Mouse (Mus musculus) kidney, embryonic 14.5 days (tissue): Measurements from ENCODE around the gene Rnf130. TPM values are rescaled to one million over a fixed set of nuclear protein-coding genes. Genes with fewer than 3 reads are reported as not detected.
"Not testable (repeated sequence)": the region's sequence is repeated elsewhere in the genome, so short reads cannot be mapped to it uniquely, and the experiment has no call there.

Experiments used
- ATAC-seq: fragments of 200-750 bp; cut with Nextera tagmentation; 2 replicates; pipeline ENCODE4 v1.8.0; 2017; ENCODE audit warnings: moderate number of reproducible peaks, mild to moderate bottlenecking, moderate TSS enrichment, moderate library complexity; ENCODE audit not compliant: low FRiP score, low TSS enrichment
- H3K27ac ChIP-seq: fragments of 300-500 bp; sonication (generic); 2 replicates; pipeline ENCODE4 v1.5.1; 2014; ENCODE audit warnings: low read depth, mild to moderate bottlenecking, low read length, moderate library complexity, mixed read lengths
- H3K27me3 ChIP-seq: fragments of 300-500 bp; sonication (generic); 2 replicates; pipeline ENCODE4 v1.6.1; 2014; ENCODE audit warnings: mild to moderate bottlenecking, low read length; ENCODE audit not compliant: control insufficient read depth, insufficient read depth
- H3K36me3 ChIP-seq: fragments of 300-500 bp; sonication (generic); 2 replicates; pipeline ENCODE4 v1.6.1; 2014; ENCODE audit warnings: low read length, mixed read lengths; ENCODE audit not compliant: control insufficient read depth, insufficient read depth
- H3K4me1 ChIP-seq: fragments of 300-500 bp; sonication (generic); 2 replicates; pipeline ENCODE4 v1.6.1; 2014; ENCODE audit warnings: low read length, mixed read lengths; ENCODE audit not compliant: control insufficient read depth, insufficient read depth
- H3K4me2 ChIP-seq: fragments of 300-500 bp; sonication (generic); replicated peaks from 2 replicates; pipeline ENCODE4 v1.6.1; 2014; ENCODE audit warnings: low read depth, mild to moderate bottlenecking, low read length
- H3K4me3 ChIP-seq: fragments of 300-500 bp; sonication (generic); 2 replicates; pipeline ENCODE4 v1.5.1; 2014; ENCODE audit warnings: mild to moderate bottlenecking, low read length
- H3K9ac ChIP-seq: fragments of 300-500 bp; sonication (generic); 2 replicates; pipeline ENCODE4 v1.6.1; 2014; ENCODE audit warnings: low read depth, mild to moderate bottlenecking, low read length, moderate library complexity
- H3K9me3 ChIP-seq: fragments of 300-500 bp; sonication (generic); 2 replicates; pipeline ENCODE4 v1.6.1; 2016; ENCODE audit warnings: low read length; ENCODE audit not compliant: control insufficient read depth
- WGBS: fragments of 180-500 bp; shearing (Covaris S2); extraction: QIAGEN DNeasy Blood & Tissue Kit; methylation state at CpG from one replicate; pipeline ENCODE4 v1.1.7; 2014; 5-methylcytosine and 5-hydroxymethylcytosine counted together
- polyA plus RNA-seq: library from polyadenylated mRNA; unstranded; fragments of >200 nt; fragmentation: Nextera tagmentation; extraction: Ambion mirVana; gene quantifications from 2 replicates; pipeline ENCODE4 v1.2.1, GENCODE M21; 2014

Rnf130 gene
- polyA plus RNA-seq, 1 experiment from 2014 or later, result 69.3 TPM

DNA sequence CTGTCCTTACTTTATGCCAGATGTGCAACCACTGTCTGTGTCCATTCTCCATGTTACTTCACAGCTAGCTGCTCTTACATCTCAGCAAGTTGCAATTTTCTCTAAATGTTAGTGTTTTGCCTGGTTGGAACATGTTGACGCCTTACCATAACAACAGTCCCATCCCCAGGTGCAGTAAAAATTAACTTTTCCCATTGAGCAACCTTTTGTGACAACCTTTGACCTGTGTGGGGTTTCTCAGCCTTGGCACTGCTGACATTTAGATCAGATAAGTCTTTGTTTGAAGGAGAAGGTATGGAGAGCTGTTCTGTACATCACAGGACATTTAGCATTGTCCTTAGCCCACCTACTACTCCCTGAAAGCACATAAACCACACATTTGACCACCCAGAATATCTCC lies 64.7 kb downstream of the Rnf130 start:
- no peak overlapping the region for H3K9ac ChIP-seq
- peaks cover 21% of the 10 kb centered on the region for H3K36me3 ChIP-seq
- no peak overlapping the region for H3K27ac ChIP-seq
- ATAC-seq, result no peak
- H3K4me1 ChIP-seq, result no peaks in the 10 kb centered on the region
- no peaks in the 10 kb centered on the region for H3K9me3 ChIP-seq
- WGBS, result 74% methylated on average over 1 of the region's 1 CpGs
- H3K27me3 ChIP-seq, result no peaks in the 10 kb centered on the region
- no peak overlapping the region for H3K4me3 ChIP-seq
- no peak overlapping the region for H3K4me2 ChIP-seq

DNA sequence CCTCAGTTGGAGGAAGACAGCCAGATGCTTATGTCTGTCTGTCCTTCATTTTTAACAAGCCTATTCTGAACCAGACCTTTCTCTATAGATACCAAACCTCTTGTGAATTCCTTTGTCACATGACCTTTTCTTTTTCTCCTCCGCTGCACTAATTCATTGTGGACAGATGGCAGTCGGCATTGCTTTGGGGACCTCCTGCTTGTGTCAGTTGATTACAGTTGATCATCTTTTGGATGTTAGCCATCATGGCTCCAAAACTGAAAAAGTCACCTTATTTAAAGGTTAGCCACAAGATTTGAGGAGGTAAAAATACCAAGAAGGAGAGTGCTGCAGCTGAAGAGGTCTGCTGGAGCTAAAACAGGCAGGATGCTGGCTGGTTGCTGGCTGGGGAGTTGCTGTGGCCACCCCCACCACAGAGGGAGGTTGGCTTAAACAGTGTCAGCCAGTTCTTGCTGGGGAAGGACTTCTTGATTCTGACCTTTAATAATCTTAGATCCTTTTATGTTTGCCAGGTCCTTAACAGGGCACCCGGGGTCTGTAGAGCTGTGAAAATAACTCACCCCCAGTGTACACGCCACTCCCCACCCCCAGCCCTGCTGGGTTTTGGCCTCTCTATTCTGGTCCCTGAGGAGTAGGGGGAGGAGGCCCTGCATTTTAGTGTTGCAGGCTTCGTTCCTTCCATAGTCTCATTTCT lies 66.0 kb downstream of the Rnf130 start:
- Histone ChIP-seq H3K36me3 (peaks cover 27% of the 10 kb centered on the region), H3K27ac (no peak overlapping the region)
- 72% methylated on average over 5 of the region's 5 CpGs for WGBS

DNA sequence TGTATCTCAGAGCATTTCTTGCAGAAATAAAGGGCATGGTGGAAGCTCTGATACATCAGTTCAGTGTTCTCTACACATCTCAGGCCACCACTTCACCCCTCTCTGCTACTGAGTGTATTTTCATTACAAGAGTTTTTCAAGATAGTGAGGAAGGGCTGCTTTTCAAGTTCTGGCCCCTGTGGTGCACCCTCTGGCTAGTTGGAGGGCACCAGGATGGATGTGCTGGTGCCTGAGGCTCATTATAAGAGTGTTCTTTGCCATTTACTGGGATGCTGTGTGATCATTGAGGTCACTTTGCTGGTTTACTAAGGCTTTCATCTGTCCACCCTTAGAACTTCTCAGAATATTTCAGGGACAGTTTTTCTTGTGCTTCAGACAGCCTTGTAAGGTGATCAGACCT lies 66.5 kb downstream of the Rnf130 start:
- H3K27ac ChIP-seq, result no peak overlapping the region
- H3K9me3 ChIP-seq, result no peaks in the 10 kb centered on the region
- no peak overlapping the region for H3K4me2 ChIP-seq
- H3K36me3 ChIP-seq, result peaks cover 26% of the 10 kb centered on the region
- H3K4me3 ChIP-seq, result no peak overlapping the region
- no peak overlapping the region for H3K9ac ChIP-seq
- no peak for ATAC-seq
- H3K27me3 ChIP-seq, result no peaks in the 10 kb centered on the region
- H3K4me1 ChIP-seq, result no peaks in the 10 kb centered on the region

More for the DNA sequence above, 66.0 kb downstream of the Rnf130 start:
- Histone ChIP-seq H3K9ac (no peak overlapping the region), H3K4me1 (no peaks in the 10 kb centered on the region), H3K9me3 (no peaks in the 10 kb centered on the region), H3K4me3 (no peak overlapping the region), H3K4me2 (no peak overlapping the region), H3K27me3 (no peaks in the 10 kb centered on the region)
- ATAC-seq, result no peak

DNA sequence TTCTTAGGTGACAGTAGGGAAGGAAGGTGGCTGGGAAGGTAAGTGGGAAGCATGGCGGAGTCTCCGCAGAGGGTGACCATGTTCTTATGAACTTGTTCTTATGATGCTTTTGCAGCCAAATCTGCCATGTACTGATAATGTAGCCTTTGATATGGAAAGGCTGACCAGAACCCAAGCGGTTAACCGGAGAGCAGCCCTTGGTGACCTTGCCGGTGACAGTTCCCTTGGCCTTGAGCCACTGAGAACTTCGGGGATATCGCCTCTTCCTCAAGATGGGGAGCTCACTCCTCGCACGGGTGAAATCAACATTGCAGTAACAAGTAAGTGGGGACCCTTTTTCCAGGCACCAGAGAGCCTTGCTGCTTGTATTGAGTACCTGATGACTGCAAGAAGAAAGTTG lies 70.5 kb downstream of the Rnf130 start:
- Histone ChIP-seq H3K4me1 (no peaks in the 10 kb centered on the region), H3K4me3 (no peak overlapping the region), H3K9ac (no peak overlapping the region), H3K9me3 (no peaks in the 10 kb centered on the region), H3K27ac (no peak overlapping the region), H3K4me2 (no peak overlapping the region), H3K36me3 (peaks cover 32% of the 10 kb centered on the region; the same call in 1 of the 2 replicates), H3K27me3 (no peaks in the 10 kb centered on the region)
- no peak for ATAC-seq
- 84% methylated on average over 9 of the region's 9 CpGs for whole genome bisulfite sequencing

DNA sequence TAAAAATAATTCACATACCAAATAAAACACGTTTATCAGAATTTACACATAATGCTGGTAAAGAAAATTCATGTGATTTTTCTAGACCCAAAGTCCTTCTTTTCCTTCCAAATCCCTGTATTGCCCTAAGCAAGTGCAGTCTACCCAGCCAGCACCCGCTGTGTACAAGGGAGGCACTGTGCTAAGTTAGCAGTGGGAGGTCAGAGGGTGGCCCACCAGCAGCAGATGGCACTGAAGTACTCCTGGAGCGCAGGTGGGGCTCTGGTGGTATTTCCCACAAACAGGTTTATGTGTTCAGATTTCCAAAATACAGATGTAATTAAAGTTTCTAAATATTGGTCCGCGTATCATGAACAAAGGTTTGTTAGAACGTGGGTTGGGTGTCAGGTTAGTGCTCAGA lies 71.9 kb downstream of the Rnf130 start:
- Histone ChIP-seq H3K4me3 (no peak overlapping the region), H3K4me1 (no peaks in the 10 kb centered on the region), H3K27me3 (no peaks in the 10 kb centered on the region), H3K9ac (no peak overlapping the region), H3K27ac (no peak overlapping the region), H3K36me3 (peaks cover 32% of the 10 kb centered on the region; the same call in 1 of the 2 replicates), H3K4me2 (no peak overlapping the region), H3K9me3 (no peaks in the 10 kb centered on the region)
- 95% methylated on average over 6 of the region's 6 CpGs for WGBS
- ATAC-seq, result no peak

DNA sequence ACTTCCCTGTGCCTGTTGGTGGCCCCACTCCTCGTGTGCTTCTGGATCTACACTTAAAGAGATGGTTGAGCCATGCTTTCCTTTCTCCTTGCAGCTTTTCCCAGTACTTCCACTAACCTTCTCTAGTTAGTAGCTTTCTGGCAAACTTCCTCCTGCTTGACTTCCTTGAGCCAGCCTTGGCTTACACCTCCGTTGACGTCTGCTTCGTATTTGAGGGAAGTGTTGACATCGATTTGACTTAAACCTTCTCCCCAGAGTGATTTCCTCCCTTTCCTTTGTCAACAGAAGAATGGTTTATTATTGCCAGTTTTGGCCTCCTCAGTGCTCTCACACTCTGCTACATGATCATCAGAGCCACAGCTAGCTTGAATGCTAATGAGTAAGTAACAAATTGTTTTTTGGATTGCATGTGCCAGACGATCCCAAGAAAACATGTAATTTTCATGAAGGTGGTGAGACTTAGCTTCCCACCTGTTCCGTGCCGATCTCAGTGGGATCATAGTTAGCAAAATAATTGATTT lies 73.9 kb downstream of the Rnf130 start:
- peaks cover 28% of the 10 kb centered on the region; the same call in 1 of the 2 replicates for H3K36me3 ChIP-seq
- H3K27me3 ChIP-seq, result no peaks in the 10 kb centered on the region
- H3K4me3 ChIP-seq, result no peak overlapping the region
- no peak overlapping the region for H3K4me2 ChIP-seq
- 83% methylated on average over 8 of the region's 8 CpGs for WGBS
- H3K9ac ChIP-seq, result no peak overlapping the region
- no peak overlapping the region for H3K27ac ChIP-seq
- peaks cover 2% of the 10 kb centered on the region; the same call in 1 of the 2 replicates for H3K4me1 ChIP-seq
- H3K9me3 ChIP-seq, result no peaks in the 10 kb centered on the region
- no peak for ATAC-seq

DNA sequence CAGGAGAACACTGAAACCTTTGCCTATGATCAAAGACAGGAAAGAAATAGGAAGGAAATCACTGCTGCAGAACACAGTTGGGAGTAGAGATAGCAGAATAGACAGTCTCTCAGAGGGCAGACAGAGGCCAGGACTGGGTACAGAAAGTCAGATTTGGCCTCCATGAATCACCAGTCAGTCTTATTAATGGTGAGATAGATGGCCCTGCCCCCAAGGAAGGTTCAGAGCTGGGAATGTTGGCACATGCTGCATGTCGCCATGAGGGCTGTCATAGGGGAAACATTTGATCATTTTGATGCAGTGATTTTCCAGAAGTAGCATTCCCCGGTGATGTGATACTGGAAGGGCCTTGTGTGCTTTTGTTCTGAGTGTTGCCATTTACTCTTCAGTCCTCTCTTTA lies 74.5 kb downstream of the Rnf130 start:
- no peak for ATAC-seq
- Histone ChIP-seq H3K4me3 (no peak overlapping the region), H3K4me2 (no peak overlapping the region), H3K4me1 (peaks cover 2% of the 10 kb centered on the region; the same call in 1 of the 2 replicates), H3K9me3 (no peaks in the 10 kb centered on the region), H3K27ac (no peak overlapping the region), H3K36me3 (peaks cover 25% of the 10 kb centered on the region; the same call in 1 of the 2 replicates), H3K9ac (no peak overlapping the region), H3K27me3 (no peaks in the 10 kb centered on the region)
- WGBS, result 80% methylated on average over 2 of the region's 2 CpGs

DNA sequence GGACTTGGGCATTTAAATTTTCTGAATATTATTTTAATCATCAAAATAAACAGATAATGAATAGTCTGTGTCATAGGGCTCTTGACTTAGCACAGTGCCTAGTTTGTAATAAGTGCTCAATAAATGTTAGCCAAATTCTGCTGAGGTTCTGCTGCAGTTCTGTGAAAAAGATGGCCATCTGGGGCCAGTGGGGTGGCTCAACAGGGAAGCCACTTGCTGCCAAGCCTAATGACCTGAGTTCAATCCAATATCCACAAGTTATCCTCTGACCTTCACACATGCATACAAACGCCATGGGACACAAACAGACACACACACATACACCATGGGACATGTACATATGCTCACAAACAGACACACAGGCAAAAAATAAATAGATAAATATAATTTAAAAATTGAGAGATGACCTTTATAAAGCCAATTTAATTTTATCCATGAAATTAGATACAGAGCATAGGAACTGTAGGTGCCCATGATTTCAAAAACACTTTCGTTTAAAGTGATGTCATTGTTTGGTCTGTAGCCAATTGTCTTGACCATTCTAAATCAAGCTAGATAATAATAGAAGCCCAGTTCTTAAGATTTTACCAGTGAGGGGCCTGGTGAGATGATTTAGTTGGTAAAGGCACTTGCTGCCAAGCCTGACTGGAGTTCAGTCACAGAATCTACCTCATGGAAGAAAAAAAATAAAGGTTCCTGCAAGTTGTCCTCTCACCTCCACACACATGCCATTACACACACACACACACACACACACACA lies 75.6 kb downstream of the Rnf130 start:
- Histone ChIP-seq H3K4me2 (no peak overlapping the region), H3K36me3 (peaks cover 17% of the 10 kb centered on the region; the same call in 1 of the 2 replicates)
- WGBS, result 91% methylated on average over 2 of the region's 2 CpGs

DNA sequence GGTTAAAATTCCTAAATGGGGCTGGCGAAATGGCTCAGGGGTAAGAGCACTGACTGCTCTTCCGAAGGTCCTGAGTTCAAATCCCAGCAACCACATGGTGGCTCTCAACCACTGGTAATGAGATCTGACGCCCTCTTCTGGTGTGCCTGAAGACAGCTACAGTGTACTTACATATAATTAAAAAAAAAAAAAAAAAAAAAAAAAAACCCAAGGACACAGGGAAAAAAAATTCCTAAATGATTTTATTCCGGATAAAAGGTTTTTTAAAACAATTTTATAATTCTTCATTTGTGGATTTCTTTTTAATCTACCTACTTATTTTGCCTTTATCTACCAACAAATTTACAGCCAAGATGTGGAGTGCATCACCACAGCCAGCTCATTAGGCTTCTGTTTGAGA lies 76.8 kb downstream of the Rnf130 start:
- H3K9me3 ChIP-seq, H3K4me1 ChIP-seq, ATAC-seq, H3K4me2 ChIP-seq, H3K27ac ChIP-seq, H3K27me3 ChIP-seq, H3K9ac ChIP-seq, H3K4me3 ChIP-seq: not testable (repeated sequence)
- peaks cover 15% of the 10 kb centered on the region; the same call in 1 of the 2 replicates for H3K36me3 ChIP-seq
- 93% methylated on average over 4 of the region's 4 CpGs for WGBS

More for the DNA sequence above, 75.6 kb downstream of the Rnf130 start:
- Histone ChIP-seq H3K27me3 (no peaks in the 10 kb centered on the region), H3K9me3 (no peaks in the 10 kb centered on the region), H3K27ac (no peak overlapping the region), H3K4me1 (peaks cover 2% of the 10 kb centered on the region; the same call in 1 of the 2 replicates), H3K9ac (no peak overlapping the region), H3K4me3 (no peak overlapping the region)
- ATAC-seq, result no peak
